Mouse (Mus musculus): ENCODE data around the gene Crb1. TPM values are rescaled to one million over a fixed set of nuclear protein-coding genes. Genes with fewer than 3 reads are reported as not detected.

Gene Crb1
- 0.38 and 0.53 TPM in 2 replicates for polyA plus RNA-seq (2021; fragmentation: Nextera tagmentation)
- long read RNA-seq, experiment 1, partial matches to known transcripts: 0 of 1 reads
- long read RNA-seq, experiment 1, other reads (novel, unspliced or antisense): 0 of 1 reads
- long read RNA-seq, experiment 2, full-length matches to known transcripts: 1 of 3 reads
- long read RNA-seq, experiment 2, partial matches to known transcripts: 1 of 3 reads
- long read RNA-seq, experiment 2, other reads (novel, unspliced or antisense): 1 of 3 reads

GRCm38 (mm10) chr1:139376638-139377286 lies at the start of gene Crb1:
TSS of gene Crb1 (minus strand) at chr1:139377100.

GRCm38 (mm10) chr1:139421875-139422791 lies 45.2 kb upstream of the Crb1 start, which contains the start of gene Zbtb41:
TSS of gene Zbtb41 (plus strand) at chr1:139422288.

Other genes starting within 250 kb of the Crb1 start
- 9.8 and 10.2 TPM in 2 replicates for gene Zbtb41, start 45.2 kb upstream of the Crb1 start, polyA plus RNA-seq (2021; fragmentation: Nextera tagmentation)
- gene Aspm, start 77.7 kb upstream of the Crb1 start, polyA plus RNA-seq (2021; fragmentation: Nextera tagmentation): 0.05 and 0.08 TPM in 2 replicates
- not detected in 2 replicates for gene F13b, start 124.6 kb upstream of the Crb1 start, polyA plus RNA-seq (2021; fragmentation: Nextera tagmentation)
- not detected in 2 replicates for gene Cfhr1, start 183.2 kb upstream of the Crb1 start, polyA plus RNA-seq (2021; fragmentation: Nextera tagmentation)

All from layer of hippocampus, adult 6 months (tissue).